ENCODE assay signal across 9 mouse cellular contexts in genomic region chr7:4151241-4151640, GRCm38 (mm10). TPM values are rescaled to one million over a fixed set of nuclear protein-coding genes. Genes with fewer than 3 reads are reported as not detected.
DNase-seq lines count a peak whose midpoint lies in the region; ATAC-seq and TF ChIP-seq lines count a peak whose summit lies in the region.
"Had no signal": no experiment of that assay in that cellular context is flagged by ENCODE, and none has a peak within 500 bp of the region (broad histone marks: within the 10 kb centered on the region; RNA-seq: fewer than 3 reads in every experiment).

No protein-coding gene starts in this region.

- H3K4me3 ChIP-seq in heart, embryonic 15.5 days: peak overlapping the region; percentile 74
- peak overlapping the region; percentile 37; the same call in 1 of the 2 replicates for H3K4me3 ChIP-seq in G1E (ENCODE audit: low read depth, low read length)
- peak overlapping the region; percentile 66 for H3K4me3 ChIP-seq in forebrain, embryonic 13.5 days
- peak overlapping the region; percentile 88 for H3K4me3 ChIP-seq in liver, embryonic 16.5 days (ENCODE audit: low read depth, low read length)
- H3K4me3 ChIP-seq: myocyte had no signal

- peaks cover 31% of the 10 kb centered on the region for H3K4me1 ChIP-seq in heart, embryonic 15.5 days (replicated peaks)
- H3K4me1 ChIP-seq in G1E (ENCODE audit: insufficient read depth, low read depth, low read length): peaks cover 73% of the 10 kb centered on the region
- peaks cover 31% of the 10 kb centered on the region for H3K4me1 ChIP-seq in forebrain, embryonic 13.5 days
- H3K4me1 ChIP-seq in liver, embryonic 16.5 days (ENCODE audit: control insufficient read depth, low read depth, low read length): peaks cover 41% of the 10 kb centered on the region

- ATAC-seq in heart, embryonic 15.5 days (replicated peaks; ENCODE audit: insufficient number of reproducible peaks, insufficient read depth, low FRiP score, low read depth): no peak
- no peak for ATAC-seq in G1E (ENCODE audit: extremely low read depth, insufficient number of reproducible peaks, low FRiP score, poor library complexity, severe bottlenecking)
- 0 out of 2 replicates have a peak, but pooled peaks have one; percentile 0 for ATAC-seq in forebrain, embryonic 13.5 days
- ATAC-seq in liver, embryonic 16.5 days (ENCODE audit: low read depth): no peak
- no peak; the same call in 1 of the 2 replicates for ATAC-seq in granulocyte monocyte progenitor cell, adult 5-6 weeks (replicated peaks; ENCODE audit: poor library complexity, severe bottlenecking)

- intact Hi-C loops in heart, postnatal 14 days (cut with DNase I): no loop called here
- intact Hi-C loops in left cerebral cortex, postnatal 25 days (cut with DNase I): no loop called here

- no peak for TF ChIP-seq CTCF in G1E (IDR thresholded peaks at IDR 0.05; ENCODE audit: low read depth, low read length)

- H3K27me3 ChIP-seq in heart, embryonic 15.5 days: peaks cover 9% of the 10 kb centered on the region
- H3K27me3 ChIP-seq in G1E (ENCODE audit: insufficient read depth, low read length): no peaks in the 10 kb centered on the region
- peaks cover 34% of the 10 kb centered on the region for H3K27me3 ChIP-seq in forebrain, embryonic 13.5 days
- H3K27me3 ChIP-seq in liver, embryonic 16.5 days (ENCODE audit: control insufficient read depth, insufficient read depth, low read depth, low read length): peaks cover 4% of the 10 kb centered on the region; the same call in 1 of the 2 replicates

- peaks cover 14% of the 10 kb centered on the region for H3K36me3 ChIP-seq in heart, embryonic 15.5 days
- peaks cover 25% of the 10 kb centered on the region for H3K36me3 ChIP-seq in G1E (replicated peaks)
- H3K36me3 ChIP-seq in forebrain, embryonic 13.5 days (ENCODE audit: poor library complexity, severe bottlenecking): peaks cover 23% of the 10 kb centered on the region
- peaks cover 14% of the 10 kb centered on the region for H3K36me3 ChIP-seq in liver, embryonic 16.5 days (ENCODE audit: control insufficient read depth, insufficient read depth)

- no peaks in the 10 kb centered on the region for H3K9me3 ChIP-seq in heart, embryonic 15.5 days (replicated peaks)
- H3K9me3 ChIP-seq in G1E (replicated peaks): no peaks in the 10 kb centered on the region
- H3K9me3 ChIP-seq in forebrain, embryonic 13.5 days (replicated peaks): no peaks in the 10 kb centered on the region
- no peaks in the 10 kb centered on the region for H3K9me3 ChIP-seq in liver, embryonic 16.5 days (replicated peaks; ENCODE audit: control insufficient read depth, low read length)

- no peak overlapping the region for H3K9ac ChIP-seq in heart, embryonic 15.5 days
- peak overlapping the region; percentile 8 for H3K9ac ChIP-seq in forebrain, embryonic 13.5 days
- H3K9ac ChIP-seq in liver, embryonic 16.5 days (ENCODE audit: low read depth, low read length): no peak overlapping the region

- 26% methylated on average over 22 of the region's 22 CpGs for WGBS in heart, embryonic 15.5 days
- 6% methylated on average over 22 of the region's 22 CpGs for WGBS in forebrain, embryonic 13.5 days
- WGBS in liver, embryonic 16.5 days (ENCODE audit: insufficient replicate concordance): 23% methylated on average over 22 of the region's 22 CpGs

- DNase-seq in heart, postnatal 14 days: no peak
- no peak for DNase-seq in G1E (ENCODE audit: low spot score)
- no peak for DNase-seq in frontal cortex, postnatal 36 days (ENCODE audit: low spot score in 2 of 2)
- DNase-seq in left cerebral cortex, postnatal 25 days (ENCODE audit: low spot score in 2 of 2): no peak

- H3K27ac ChIP-seq in heart, embryonic 15.5 days: no peak overlapping the region
- H3K27ac ChIP-seq in forebrain, embryonic 13.5 days: no peak overlapping the region
- H3K27ac ChIP-seq in liver, embryonic 16.5 days (ENCODE audit: low read length): no peak overlapping the region

- peak overlapping the region; percentile 89 for H3K4me2 ChIP-seq in heart, embryonic 15.5 days
- H3K4me2 ChIP-seq in forebrain, embryonic 13.5 days: peak overlapping the region; percentile 75
- H3K4me2 ChIP-seq in liver, embryonic 16.5 days (ENCODE audit: low read depth, low read length): peak overlapping the region; percentile 97

RNA-seq across cellular contexts. Expression of gene Leng9, which starts 1.1 kb away (rescaled TPM):
- 2.8 and 3.3 TPM in 2 replicates for polyA plus RNA-seq in heart, embryonic 15.5 days (2015; fragmentation: Nextera tagmentation; extraction: Ambion mirVana)
- total RNA-seq in heart, postnatal 14 days (2021): 1 to 10 TPM; 2.7 to 3.4 TPM
- 4.6 and 5.4 TPM in 2 replicates for total RNA-seq in G1E (2014; fragmentation: Nextera tagmentation)
- 3.7 TPM in 2 replicates for total RNA-seq in G1E (2017)
- 1.8 and 2.9 TPM in 2 replicates for polyA plus RNA-seq in G1E (2012)
- polyA plus RNA-seq in forebrain, embryonic 13.5 days (2015; fragmentation: Nextera tagmentation; extraction: Ambion mirVana): 3.5 and 3.9 TPM in 2 replicates
- polyA plus RNA-seq in liver, embryonic 16.5 days (2015; fragmentation: Nextera tagmentation; extraction: Ambion mirVana): 1.0 and 1.2 TPM in 2 replicates
- total RNA-seq in granulocyte monocyte progenitor cell, adult 5-6 weeks (2014; fragmentation: Nextera tagmentation): 0.32 TPM in 1 of 2 replicates, not detected in the other
- total RNA-seq in granulocyte monocyte progenitor cell, adult 5-6 weeks (2017): 1.4 and 2.0 TPM in 2 replicates
- 1 to 10 TPM; 6.8 to 7.2 TPM for total RNA-seq in left cerebral cortex, postnatal 25 days (2021)

RNA-seq across cellular contexts. Expression of gene Cdc42ep5, which starts 13.4 kb away (rescaled TPM):
- polyA plus RNA-seq in heart, embryonic 15.5 days (2015; fragmentation: Nextera tagmentation; extraction: Ambion mirVana): 25.6 and 30.9 TPM in 2 replicates
- total RNA-seq in heart, postnatal 14 days (2021): 10 to 100 TPM in 1 of 2 experiments, 1 to 10 TPM in 1; 9.0 to 10.2 TPM
- total RNA-seq in G1E (2014; fragmentation: Nextera tagmentation) (1.3 TPM in 1 of 2 replicates, not detected in the other), G1E (2017) (0.33 and 0.52 TPM in 2 replicates)
- 0.62 and 0.83 TPM in 2 replicates for polyA plus RNA-seq in G1E (2012)
- polyA plus RNA-seq in forebrain, embryonic 13.5 days (2015; fragmentation: Nextera tagmentation; extraction: Ambion mirVana): 5.1 and 5.2 TPM in 2 replicates
- 5.5 and 6.7 TPM in 2 replicates for polyA plus RNA-seq in liver, embryonic 16.5 days (2015; fragmentation: Nextera tagmentation; extraction: Ambion mirVana)
- not detected in 2 replicates for total RNA-seq in granulocyte monocyte progenitor cell, adult 5-6 weeks (2014; fragmentation: Nextera tagmentation)
- total RNA-seq in granulocyte monocyte progenitor cell, adult 5-6 weeks (2017): 0.21 TPM in 1 of 2 replicates, not detected in the other
- 1 to 10 TPM; 1.4 to 1.9 TPM for total RNA-seq in left cerebral cortex, postnatal 25 days (2021)

RNA-seq across cellular contexts. Expression of gene Leng8, which starts 14.4 kb away (rescaled TPM):
- polyA plus RNA-seq in heart, embryonic 15.5 days (2015; fragmentation: Nextera tagmentation; extraction: Ambion mirVana): 43.7 and 65.8 TPM in 2 replicates
- 10 to 100 TPM; 47.6 to 64.6 TPM for total RNA-seq in heart, postnatal 14 days (2021)
- total RNA-seq in G1E (2014; fragmentation: Nextera tagmentation) (125 and 154 TPM in 2 replicates), G1E (2017) (37.5 and 40.8 TPM in 2 replicates)
- 132 and 135 TPM in 2 replicates for polyA plus RNA-seq in G1E (2012)
- 61.3 and 71.1 TPM in 2 replicates for polyA plus RNA-seq in forebrain, embryonic 13.5 days (2015; fragmentation: Nextera tagmentation; extraction: Ambion mirVana)
- 20.2 and 23.4 TPM in 2 replicates for polyA plus RNA-seq in liver, embryonic 16.5 days (2015; fragmentation: Nextera tagmentation; extraction: Ambion mirVana)
- 69.9 and 91.7 TPM in 2 replicates for total RNA-seq in granulocyte monocyte progenitor cell, adult 5-6 weeks (2014; fragmentation: Nextera tagmentation)
- total RNA-seq in granulocyte monocyte progenitor cell, adult 5-6 weeks (2017): 18.0 and 26.4 TPM in 2 replicates
- total RNA-seq in left cerebral cortex, postnatal 25 days (2021): 100 to 1,000 TPM; 120 to 142 TPM

RNA-seq across cellular contexts. Expression of gene Ttyh1, which starts 32.0 kb away (rescaled TPM):
- 1.2 and 1.7 TPM in 2 replicates for polyA plus RNA-seq in heart, embryonic 15.5 days (2015; fragmentation: Nextera tagmentation; extraction: Ambion mirVana)
- total RNA-seq in heart, postnatal 14 days (2021): 1 to 10 TPM; 1.9 to 2.0 TPM
- not detected in 2 replicates for total RNA-seq in G1E (2014; fragmentation: Nextera tagmentation)
- 0.06 and 0.11 TPM in 2 replicates for total RNA-seq in G1E (2017)
- polyA plus RNA-seq in G1E (2012): not detected in 2 replicates
- polyA plus RNA-seq in forebrain, embryonic 13.5 days (2015; fragmentation: Nextera tagmentation; extraction: Ambion mirVana): 121 and 149 TPM in 2 replicates
- polyA plus RNA-seq in liver, embryonic 16.5 days (2015; fragmentation: Nextera tagmentation; extraction: Ambion mirVana): 0.20 and 0.50 TPM in 2 replicates
- not detected in 2 replicates for total RNA-seq in granulocyte monocyte progenitor cell, adult 5-6 weeks (2014; fragmentation: Nextera tagmentation)
- 0.09 and 0.52 TPM in 2 replicates for total RNA-seq in granulocyte monocyte progenitor cell, adult 5-6 weeks (2017)
- 100 to 1,000 TPM; 743 to 807 TPM for total RNA-seq in left cerebral cortex, postnatal 25 days (2021)

Comparison
In these comparisons a context has a peak if more than half of its experiments do, and no peak if none do; other contexts are left out.
1. H3K4me3 ChIP-seq: peak in every context shown above with its lines; median percentile 88 in liver, embryonic 16.5 days; 74 in heart, embryonic 15.5 days; 66 in forebrain, embryonic 13.5 days; 37 in G1E.